Mouse (Mus musculus) kidney, adult 18-20 months (tissue): ENCODE measurements around the gene Wdr59.

Experiments
- DNase-seq: peaks from one replicate; pipeline ENCODE4 v3.0.0; 2021

The Wdr59 gene

GRCm38 (mm10) chr8:111491191-111491590 is 30.7 kb downstream of the Wdr59 start:
- DNase-seq: no peak

DNA sequence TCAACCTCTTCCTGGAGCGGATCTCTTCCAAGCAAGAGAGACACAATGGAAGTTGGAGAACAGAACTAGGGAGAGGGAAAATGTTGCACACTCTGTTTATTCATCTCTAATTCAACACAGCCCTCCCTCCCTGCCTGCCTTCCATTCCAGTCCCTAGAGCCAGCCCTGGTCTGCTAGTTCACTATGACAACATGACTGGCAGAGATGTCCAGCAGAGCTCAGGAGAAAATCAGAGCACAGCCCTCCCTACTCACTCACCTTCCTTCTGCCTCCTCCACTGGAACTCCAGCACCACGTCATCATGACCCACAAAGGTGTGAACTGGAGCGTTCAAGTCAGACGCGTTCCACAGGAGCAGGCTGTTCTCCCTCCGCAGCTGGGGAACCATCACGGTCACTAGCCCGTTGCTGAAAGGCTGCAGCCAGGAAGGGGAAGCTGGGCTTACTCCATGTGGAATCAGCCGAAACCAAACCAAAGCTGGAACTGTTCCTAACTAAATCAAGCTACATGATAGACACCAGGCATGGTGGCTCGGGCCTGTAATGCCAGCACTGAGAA is 31.8 kb downstream of the Wdr59 start:
- DNase-seq: no peak

DNA sequence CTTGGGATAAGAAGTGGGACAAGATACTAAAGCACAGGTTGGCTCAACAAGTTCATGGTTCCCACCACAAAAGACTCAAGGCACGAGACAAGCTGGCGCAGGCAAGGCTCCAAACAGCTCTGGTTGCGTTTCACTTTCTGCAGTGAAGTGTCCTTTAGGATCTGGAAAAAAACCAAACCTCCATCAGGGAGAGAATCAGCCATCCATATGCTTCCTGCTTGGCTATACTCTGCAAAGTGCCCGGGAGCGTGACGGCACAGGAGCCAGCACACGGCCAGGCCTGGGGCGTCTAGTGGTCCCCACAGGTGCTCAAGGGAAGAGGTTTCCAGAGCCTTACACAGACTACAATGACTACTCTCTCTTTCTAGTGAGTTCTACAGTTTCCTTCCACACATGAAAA is 41.2 kb downstream of the Wdr59 start:
- no peak for DNase-seq

GRCm38 (mm10) chr8:111477761-111478465 is 44.0 kb downstream of the Wdr59 start:
- DNase-seq: no peak

DNA sequence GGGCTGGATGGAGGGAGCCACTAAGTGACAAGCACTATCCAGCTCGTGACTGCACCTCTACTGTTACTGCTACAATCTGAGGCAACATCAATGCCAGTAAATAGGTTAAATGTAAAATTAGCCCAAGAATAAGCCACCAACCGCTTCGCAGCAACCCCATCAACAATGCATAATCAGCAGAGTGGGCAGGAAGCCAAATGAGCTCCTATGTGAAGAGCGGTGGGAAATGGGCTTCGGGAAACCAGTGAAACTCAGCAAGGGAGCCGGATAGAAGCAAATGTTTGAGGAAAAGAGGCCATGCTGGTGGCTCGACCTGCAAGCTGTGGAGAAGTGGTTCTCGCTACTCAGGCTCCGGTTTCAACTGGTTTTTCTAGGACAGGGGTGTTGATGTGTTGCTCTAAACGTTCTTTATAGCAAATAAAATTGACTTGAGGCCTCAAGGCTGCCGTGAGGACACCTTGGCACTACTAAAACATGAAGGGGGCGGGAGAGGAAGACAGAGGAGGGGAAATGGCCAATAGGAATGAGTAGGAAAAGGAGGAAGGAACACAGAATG is 50.3 kb downstream of the Wdr59 start:
- peak; percentile 27 for DNase-seq

DNA sequence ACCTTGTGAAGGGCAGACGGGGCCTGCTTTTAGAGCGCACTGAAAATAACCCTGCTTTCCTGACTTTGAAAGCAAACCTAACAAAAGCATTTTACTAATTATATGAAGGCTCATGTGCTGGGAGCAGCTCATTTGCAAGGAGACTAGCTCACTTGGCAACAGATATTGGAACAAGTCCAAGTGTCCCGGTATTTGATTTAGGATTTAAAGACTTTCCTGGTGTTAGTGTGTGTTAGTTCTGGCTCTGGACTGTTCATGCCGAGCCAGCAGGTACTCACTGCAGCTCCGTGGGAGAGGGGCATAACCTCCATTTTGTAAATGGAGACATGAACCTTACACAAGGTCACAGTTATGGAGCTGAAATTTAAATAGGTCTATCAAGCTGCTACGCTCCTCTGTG is 52.9 kb downstream of the Wdr59 start:
- DNase-seq: peak; percentile 34

DNA sequence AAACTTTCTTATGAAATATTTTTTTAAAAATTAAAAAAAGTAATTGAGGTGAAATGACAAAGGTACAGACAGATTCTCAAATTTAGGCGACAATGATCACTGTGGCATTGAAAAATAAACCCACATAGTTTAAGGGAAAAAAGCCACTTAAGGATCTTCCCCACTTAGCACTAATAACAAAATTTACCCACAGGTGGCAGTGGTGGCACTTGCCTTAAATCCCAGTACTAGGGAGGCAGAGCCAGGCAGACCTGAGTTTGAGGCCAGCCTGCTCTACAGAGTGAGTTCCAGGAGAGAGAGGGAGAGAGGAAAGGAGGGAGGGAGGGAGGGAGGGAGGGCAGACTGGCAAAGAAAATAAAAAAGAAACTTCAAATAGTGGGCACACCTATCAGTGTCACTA is 56.6 kb downstream of the Wdr59 start:
- no peak for DNase-seq

DNA sequence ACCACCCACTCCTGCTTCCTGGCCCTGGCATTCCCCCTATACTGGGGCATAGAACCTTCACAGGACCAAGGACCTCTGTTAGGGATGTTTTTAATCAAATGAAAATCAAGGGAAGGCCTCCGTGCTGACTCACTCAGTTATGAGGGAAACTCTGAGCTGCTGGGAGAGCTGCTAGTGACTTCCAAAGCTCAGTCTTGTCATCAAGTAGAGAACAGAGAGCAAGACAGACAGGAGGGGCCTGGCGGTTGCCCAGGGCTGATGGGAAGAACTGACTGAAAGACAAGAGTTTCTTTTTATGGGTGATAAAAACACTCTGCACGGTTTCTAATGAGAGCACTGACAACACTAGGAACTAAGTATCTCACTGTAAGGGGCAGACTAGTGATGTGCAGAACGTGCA is 57.4 kb downstream of the Wdr59 start:
- DNase-seq: no peak

- no peak for DNase-seq
These were observed 72.2 kb downstream of the Wdr59 start for GRCm38 (mm10) chr8:111449671-111450070.

GRCm38 (mm10) chr8:111445960-111446660 is 75.8 kb downstream of the Wdr59 start:
- DNase-seq: no peak

DNA sequence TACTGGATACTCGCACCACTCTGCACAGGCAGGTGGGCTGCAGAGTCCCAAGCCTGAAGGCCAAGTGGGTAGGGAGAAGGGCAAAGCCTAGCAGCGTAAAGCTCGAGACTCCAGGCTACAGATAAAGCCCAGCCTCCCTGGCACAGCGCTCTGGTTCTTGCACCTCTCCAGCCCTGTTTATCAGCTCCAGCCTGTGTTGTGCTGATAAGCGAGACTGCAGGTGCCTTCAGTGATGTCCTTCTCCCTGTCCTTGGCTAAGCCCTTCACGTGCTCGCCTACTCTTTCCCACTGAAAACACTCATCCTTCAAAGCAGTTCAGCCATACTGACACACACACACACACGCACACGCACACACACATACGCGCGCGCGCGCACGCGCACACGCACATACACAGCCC is 76.3 kb downstream of the Wdr59 start:
- DNase-seq: no peak

GRCm38 (mm10) chr8:111444245-111444644 is 77.6 kb downstream of the Wdr59 start:
- peak; percentile 43 for DNase-seq

- peak; percentile 86 for DNase-seq
These were observed 82.7 kb downstream of the Wdr59 start for GRCm38 (mm10) chr8:111439189-111439588.

DNA sequence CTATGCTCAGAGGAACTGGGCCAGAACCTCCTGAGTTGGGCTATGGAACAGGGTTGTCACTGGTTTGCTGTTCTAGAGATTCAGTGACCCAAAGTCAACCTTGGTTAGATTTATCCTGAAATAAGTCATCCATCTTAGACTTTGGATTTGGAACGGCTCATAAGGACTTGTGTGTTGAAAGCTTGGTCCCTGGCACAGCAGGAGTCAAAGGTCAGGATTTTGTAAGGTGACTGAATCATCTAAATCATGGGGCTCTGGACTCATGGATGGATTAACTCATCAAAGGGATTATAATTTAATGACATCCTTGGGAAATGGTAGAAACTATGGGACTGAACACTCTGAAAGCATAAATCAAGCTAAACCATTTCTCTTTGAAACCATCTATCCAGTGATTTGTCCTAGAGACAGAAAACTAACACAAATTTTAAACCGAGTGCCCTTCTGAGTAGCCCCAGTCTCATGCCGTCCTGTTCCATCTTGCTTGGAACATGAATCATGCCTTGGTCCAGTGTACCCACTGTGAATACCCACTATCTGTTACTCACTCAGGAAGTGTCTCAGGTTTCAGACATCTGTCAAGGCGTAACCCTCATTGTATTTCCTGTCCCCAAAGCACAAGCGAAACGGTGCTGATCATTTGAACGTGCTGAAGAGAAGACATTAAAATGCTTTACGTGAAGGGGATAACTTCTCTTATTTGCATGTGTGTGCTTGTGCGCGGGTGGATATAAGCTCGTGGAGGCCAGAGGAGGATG is 86.6 kb downstream of the Wdr59 start:
- no peak for DNase-seq

DNA sequence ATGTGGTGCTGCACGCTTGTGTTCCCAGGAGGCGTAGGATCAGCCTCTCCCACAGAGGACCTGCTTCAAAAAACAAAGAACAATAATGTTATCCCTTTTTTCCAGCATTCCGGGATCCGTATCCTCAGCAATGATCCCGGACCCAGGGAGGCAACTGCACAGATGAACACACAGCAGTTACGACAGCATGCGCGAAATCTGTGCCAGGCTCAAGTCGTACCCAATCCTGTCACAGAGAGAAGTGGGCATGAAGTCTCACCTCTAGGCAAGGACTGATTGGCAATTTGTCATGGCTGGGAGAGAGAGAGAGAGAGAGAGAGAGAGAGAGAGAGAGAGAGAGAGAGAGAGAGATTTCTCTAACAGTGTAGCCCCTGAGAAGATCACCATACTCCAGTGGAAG is 97.2 kb downstream of the Wdr59 start:
- DNase-seq: no peak

- no peak for DNase-seq
These were observed 97.7 kb downstream of the Wdr59 start for GRCm38 (mm10) chr8:111424181-111424580.

DNA sequence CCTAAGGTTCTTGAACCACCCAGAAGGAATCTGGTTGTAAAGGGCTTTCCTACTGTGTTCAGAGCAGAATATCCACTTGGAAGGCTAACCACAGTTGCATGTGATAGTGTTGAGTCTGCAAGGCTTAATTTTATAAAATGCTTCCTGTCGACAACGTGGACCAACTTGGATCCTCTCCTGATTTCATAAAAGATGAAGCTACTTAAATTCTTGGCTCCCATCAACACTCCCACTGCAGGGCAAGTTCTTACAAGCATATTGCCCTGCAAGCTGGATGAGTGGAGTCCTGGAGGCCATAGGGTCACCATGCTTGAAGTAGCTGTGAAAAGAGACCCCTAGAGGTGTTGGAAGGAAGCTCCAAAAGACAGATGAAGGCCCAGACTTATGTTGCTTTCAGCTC is 99.3 kb downstream of the Wdr59 start:
- DNase-seq: no peak

DNA sequence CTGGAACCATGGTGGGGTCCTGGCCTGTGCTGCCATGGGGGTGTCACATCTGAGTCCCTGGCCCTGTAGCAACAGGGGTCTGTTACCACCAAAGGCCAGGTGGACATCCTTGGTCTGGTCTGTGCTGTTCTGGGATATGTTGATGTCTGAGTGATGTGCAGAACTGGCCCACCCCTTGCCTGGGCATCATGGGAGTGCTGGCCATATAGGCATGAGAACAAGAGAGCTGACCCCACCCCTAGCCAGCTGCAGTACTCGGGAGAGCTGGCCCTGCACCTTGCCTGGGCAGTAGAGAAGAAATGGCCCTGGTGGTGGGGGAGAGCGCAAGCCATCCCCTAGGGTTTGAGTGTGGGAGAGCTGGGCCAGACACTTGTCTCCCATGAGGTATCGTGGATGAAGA is 102.7 kb downstream of the Wdr59 start:
- DNase-seq: no peak

DNA sequence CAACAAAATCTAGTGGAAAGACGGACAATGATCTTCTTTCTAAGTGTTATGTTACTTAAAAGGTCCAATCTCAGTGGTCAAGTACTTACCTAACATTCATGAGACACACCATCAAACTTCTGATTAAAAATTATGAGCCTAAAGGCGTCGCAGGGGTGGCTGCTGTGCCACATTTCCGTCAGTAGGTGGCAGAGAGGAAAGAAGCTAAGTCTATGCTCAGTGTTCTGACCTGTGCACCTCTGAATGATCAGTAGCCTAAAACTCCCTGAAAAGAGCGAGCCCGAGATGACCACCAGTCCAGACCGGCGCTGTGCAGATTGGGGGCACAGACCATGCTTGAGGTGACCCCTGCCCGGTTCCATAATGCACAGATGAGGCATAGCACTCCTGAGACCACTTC is 103.3 kb downstream of the Wdr59 start:
- peak; percentile 44 for DNase-seq

DNA sequence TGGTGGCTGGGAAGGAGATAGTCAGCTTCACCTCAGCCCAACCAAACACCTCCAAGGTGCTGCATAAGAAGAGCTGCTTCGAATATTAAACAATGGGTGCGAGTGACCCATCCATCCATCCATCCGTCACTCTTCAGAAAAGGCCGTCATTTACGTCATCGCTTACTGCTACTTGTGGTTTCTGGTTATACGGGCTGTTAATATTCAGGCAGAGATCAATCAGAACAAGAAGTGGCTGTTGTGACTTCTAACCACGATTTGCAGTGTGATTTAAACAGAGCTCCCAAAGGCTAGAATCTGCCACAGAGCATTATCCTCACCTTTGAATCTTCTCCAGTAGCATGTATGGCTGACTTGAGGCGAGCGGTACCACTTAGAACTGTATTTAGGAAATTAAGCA is 104.7 kb downstream of the Wdr59 start:
- no peak for DNase-seq

GRCm38 (mm10) chr8:111403391-111403790 is 118.5 kb downstream of the Wdr59 start:
- peak; percentile 23 for DNase-seq
